Mouse (Mus musculus): ENCODE measurements at regions not wholly inside any gene's neighbourhood (a gene's known extent, or its start where the extent isn't known, plus 50 kb on each side); places are given as distances from the start of the nearest gene placed in this dataset.

GRCm38 (mm10) chr15:6238755-6239154 lies 60.8 kb upstream of the Dab2 start:
- H3K27ac ChIP-seq (ENCODE audit: insufficient read depth, low read depth): no peak overlapping the region
- H3K36me3 ChIP-seq (replicated peaks in 1 of 2; ENCODE audit: control insufficient read depth in 1 of 2, insufficient read depth in 1 of 2, low read length in 1 of 2): no peaks in the 10 kb centered on the region
- H3K9ac ChIP-seq (ENCODE audit: insufficient read depth, low read depth): no peak overlapping the region
- H3K4me1 ChIP-seq (ENCODE audit: control insufficient read depth in 1 of 2, insufficient read depth in 2 of 2): no peaks in the 10 kb centered on the region
- no peaks in the 10 kb centered on the region for H3K27me3 ChIP-seq (replicated peaks)
- H3K9me3 ChIP-seq (replicated peaks; ENCODE audit: low read length): no peaks in the 10 kb centered on the region
- H3K79me2 ChIP-seq (replicated peaks; ENCODE audit: control insufficient read depth, extremely low read depth, insufficient read depth, poor library complexity, severe bottlenecking): no peaks in the 10 kb centered on the region
- no peak overlapping the region for H3K4me2 ChIP-seq (ENCODE audit: insufficient read depth, low read depth, poor library complexity, severe bottlenecking)
- in situ Hi-C loops (cut with MboI; ENCODE audit: low pct_ligation_motif_present, low pct_unique_long_range_greater_than_20kb, low sequenced_read_pairs) (loop anchor here (25.0 kb wide), 2 partner anchors 199 to 374 kb away; partner anchors contain the start of gene C9), dilution Hi-C loops (cut with MboI; ENCODE audit: extremely low pct_ligation_motif_present, extremely low pct_unique_long_range_greater_than_20kb, low sequenced_read_pairs) (no loop called here)
- no peak overlapping the region for H3K4me3 ChIP-seq (replicated peaks in 1 of 3; ENCODE audit: low read depth in 2 of 3, low read length in 2 of 3, poor library complexity in 1 of 3)
- no peak for DNase-seq (ENCODE audit: extremely low read depth)
- TF ChIP-seq UBTF (IDR thresholded peaks at IDR 0.05; ENCODE audit: low read depth, low read length) (no peak), TBP (conservative IDR thresholded peaks at IDR 0.05; ENCODE audit: low read depth, low read length) (no peak), JUN (IDR thresholded peaks at IDR 0.05; ENCODE audit: insufficient read depth, low read depth, low read length) (no peak), GABPA (IDR thresholded peaks at IDR 0.05; ENCODE audit: insufficient replicate concordance, low read depth, low read length) (no peak), ZMIZ1 (IDR thresholded peaks at IDR 0.05; ENCODE audit: low read depth, low read length) (no peak), JUND (conservative IDR thresholded peaks at IDR 0.05; ENCODE audit: low read depth, low read length) (no peak), HCFC1 (IDR thresholded peaks at IDR 0.05; ENCODE audit: low read depth, low read length) (no peak), ZC3H11A (IDR thresholded peaks at IDR 0.05; ENCODE audit: low read depth, low read length) (no peak), POLR2A (IDR thresholded peaks at IDR 0.05; ENCODE audit: low read depth, low read length) (no peak), TCF12 (IDR thresholded peaks at IDR 0.05; ENCODE audit: low read depth, low read length) (no peak), USF2 (conservative IDR thresholded peaks at IDR 0.05; ENCODE audit: low read depth, low read length) (no peak), KAT2A (IDR thresholded peaks at IDR 0.05; ENCODE audit: insufficient replicate concordance, low read length) (no peak), ZNF384 (IDR thresholded peaks at IDR 0.05; ENCODE audit: low read depth, low read length) (no peak), E2F4 (IDR thresholded peaks at IDR 0.05; ENCODE audit: insufficient replicate concordance, low read depth, low read length) (no peak), CTCF (conservative IDR thresholded peaks at IDR 0.05 in 1 of 2, IDR thresholded peaks at IDR 0.05 in 1 of 2; ENCODE audit: low read depth in 2 of 2, low read length in 2 of 2) (no peak), MAZ (IDR thresholded peaks at IDR 0.05; ENCODE audit: low read depth, low read length) (no peak), EP300 (IDR thresholded peaks at IDR 0.05; ENCODE audit: low read length) (no peak), MAFK (IDR thresholded peaks at IDR 0.05; ENCODE audit: insufficient replicate concordance, low read length) (no peak), ETS1 (conservative IDR thresholded peaks at IDR 0.05; ENCODE audit: low read depth, low read length) (no peak), SIN3A (IDR thresholded peaks at IDR 0.05; ENCODE audit: low read length) (no peak)

DNA sequence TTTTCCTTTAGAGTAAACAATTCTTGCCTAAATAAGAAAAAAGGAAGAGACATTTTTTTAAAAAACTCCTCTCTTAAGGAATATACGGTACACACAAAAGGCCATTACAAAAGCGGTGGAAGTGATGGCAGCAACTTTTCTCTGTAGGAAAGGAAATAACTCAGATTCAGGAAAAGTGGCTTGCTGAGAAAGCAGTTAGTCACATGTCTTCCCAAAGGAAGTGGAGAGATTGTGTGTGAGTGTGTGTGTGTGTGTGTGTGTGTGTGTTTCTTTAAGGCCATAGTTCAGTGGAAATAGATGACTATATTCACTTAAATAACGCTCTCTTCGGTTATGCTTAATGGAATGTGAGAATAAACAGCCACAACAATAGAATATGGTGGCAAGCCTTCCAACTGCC lies 57.5 kb upstream of the Dab2 start:
- no peak overlapping the region for H3K27ac ChIP-seq (ENCODE audit: insufficient read depth, low read depth)
- DNase-seq (ENCODE audit: extremely low read depth): no peak
- no peaks in the 10 kb centered on the region for H3K9me3 ChIP-seq (replicated peaks; ENCODE audit: low read length)
- H3K4me2 ChIP-seq (ENCODE audit: insufficient read depth, low read depth, poor library complexity, severe bottlenecking): no peak overlapping the region
- no peak overlapping the region for H3K9ac ChIP-seq (ENCODE audit: insufficient read depth, low read depth)
- no peak overlapping the region for H3K4me3 ChIP-seq (replicated peaks in 1 of 3; ENCODE audit: low read depth in 2 of 3, low read length in 2 of 3, poor library complexity in 1 of 3)
- no peaks in the 10 kb centered on the region for H3K36me3 ChIP-seq (replicated peaks in 1 of 2; ENCODE audit: control insufficient read depth in 1 of 2, insufficient read depth in 1 of 2, low read length in 1 of 2)
- TF ChIP-seq TBP (conservative IDR thresholded peaks at IDR 0.05; ENCODE audit: low read depth, low read length) (no peak), MXI1 (IDR thresholded peaks at IDR 0.05; ENCODE audit: low read depth, low read length) (no peak), HCFC1 (IDR thresholded peaks at IDR 0.05; ENCODE audit: low read depth, low read length) (no peak), MAZ (IDR thresholded peaks at IDR 0.05; ENCODE audit: low read depth, low read length) (no peak), ZKSCAN1 (IDR thresholded peaks at IDR 0.05; ENCODE audit: borderline replicate concordance, low read depth, low read length) (no peak), NELFE (IDR thresholded peaks at IDR 0.05; ENCODE audit: low read depth, low read length) (no peak), SIN3A (IDR thresholded peaks at IDR 0.05; ENCODE audit: low read length) (no peak), RCOR1 (conservative IDR thresholded peaks at IDR 0.05; ENCODE audit: low read depth, low read length) (no peak), POLR2A (IDR thresholded peaks at IDR 0.05; ENCODE audit: low read depth, low read length) (no peak), UBTF (IDR thresholded peaks at IDR 0.05; ENCODE audit: low read depth, low read length) (no peak), CHD2 (IDR thresholded peaks at IDR 0.05; ENCODE audit: low read length) (no peak), E2F4 (IDR thresholded peaks at IDR 0.05; ENCODE audit: insufficient replicate concordance, low read depth, low read length) (no peak), TCF12 (IDR thresholded peaks at IDR 0.05; ENCODE audit: low read depth, low read length) (no peak), RAD21 (IDR thresholded peaks at IDR 0.05; ENCODE audit: low read depth, low read length) (no peak), EP300 (IDR thresholded peaks at IDR 0.05; ENCODE audit: low read length) (no peak), USF1 (IDR thresholded peaks at IDR 0.05; ENCODE audit: low read depth, low read length) (no peak), MAX (IDR thresholded peaks at IDR 0.05; ENCODE audit: low read length) (no peak), ELF1 (IDR thresholded peaks at IDR 0.05; ENCODE audit: low read depth, low read length) (no peak)
- H3K79me2 ChIP-seq (replicated peaks; ENCODE audit: control insufficient read depth, extremely low read depth, insufficient read depth, poor library complexity, severe bottlenecking): no peaks in the 10 kb centered on the region
- in situ Hi-C loops (cut with MboI; ENCODE audit: low pct_ligation_motif_present, low pct_unique_long_range_greater_than_20kb, low sequenced_read_pairs): loop anchor here (25.0 kb wide), 2 partner anchors 195 to 370 kb away; partner anchors contain the start of gene C9
- no peaks in the 10 kb centered on the region for H3K27me3 ChIP-seq (replicated peaks)
- no peaks in the 10 kb centered on the region for H3K4me1 ChIP-seq (ENCODE audit: control insufficient read depth in 1 of 2, insufficient read depth in 2 of 2)
- dilution Hi-C loops (cut with MboI; ENCODE audit: extremely low pct_ligation_motif_present, extremely low pct_unique_long_range_greater_than_20kb, low sequenced_read_pairs): no loop called here
